Mouse (Mus musculus) neutrophil, adult 59 days (primary cell): Measurements from ENCODE around the gene Jag1. TPM values are rescaled to one million over a fixed set of nuclear protein-coding genes. Genes with fewer than 3 reads are reported as not detected.

ENCODE experiments used
- total RNA-seq, 2 experiments: library from RNA; stranded (reverse); gene quantifications; 1 replicate in 1 of 2; 2 replicates in 1 of 2; pipeline ENCODE4 v1.2.4; 2023

The Jag1 gene
- total RNA-seq = 1 to 10 TPM; 3.9 to 4.2 TPM

DNA sequence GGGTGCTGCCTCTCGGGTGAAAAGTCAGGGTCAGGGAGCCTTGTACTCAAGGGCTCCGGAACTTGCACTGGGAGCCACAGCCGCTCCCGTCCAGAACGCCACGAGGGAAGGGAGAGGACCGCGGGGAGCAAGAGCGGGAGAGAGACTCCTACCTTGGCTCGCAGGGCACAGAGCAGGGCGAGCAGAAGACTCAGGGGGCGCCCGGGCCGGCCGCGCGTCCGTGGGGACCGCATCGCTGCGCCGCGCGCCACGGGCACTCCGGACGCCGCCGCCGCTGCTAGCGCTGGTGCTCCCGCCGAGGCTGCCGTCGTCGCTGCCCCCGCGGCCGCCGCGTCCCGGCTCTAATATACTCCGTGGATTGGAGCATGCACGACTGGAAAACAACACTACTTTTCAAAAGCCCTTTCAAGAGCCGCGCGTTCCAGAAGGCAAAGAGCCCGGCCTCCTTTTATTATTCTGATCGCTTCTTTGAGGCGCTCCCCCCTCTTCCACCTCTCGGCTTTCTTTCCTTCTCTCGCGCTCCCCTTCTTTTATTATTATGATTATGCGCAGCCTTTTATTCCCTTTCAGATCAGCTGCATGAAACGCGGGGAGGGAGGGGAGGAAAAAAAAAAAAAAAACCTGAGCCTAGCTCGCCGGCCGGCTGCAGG, at the start of gene Jag1:
TSS of gene Jag1 (minus strand) at position 620 of the 650 bp plus-strand sequence.

Other genes starting within 250 kb of the Jag1 start
- 1 to 10 TPM in 1 of 2 experiments, not detected in 1; 7.1 TPM for gene AL731706.2, start 231.0 kb downstream of the Jag1 start, total RNA-seq
- gene Slx4ip, start 225.4 kb downstream of the Jag1 start, total RNA-seq = 1 to 10 TPM; 4.0 to 5.4 TPM
- 1 to 10 TPM; 3.4 to 7.2 TPM for gene AL731706.1, start 225.3 kb downstream of the Jag1 start, total RNA-seq
- 1 to 10 TPM; 4.5 to 5.9 TPM for gene Mkks, start 225.3 kb downstream of the Jag1 start, total RNA-seq